Comparison of ENCODE assay signal across 11 mouse cellular contexts in genomic region chr2:94240411-94240810, GRCm38 (mm10).
DNase-seq lines count a peak whose midpoint lies in the region; ATAC-seq and TF ChIP-seq lines count a peak whose summit lies in the region.
"Had no signal": no experiment of that assay in that cellular context is flagged by ENCODE, and none has a peak within 500 bp of the region (broad histone marks: within the 10 kb centered on the region; RNA-seq: fewer than 3 reads in every experiment).

No protein-coding gene starts in this region.

- no peak for TF ChIP-seq CTCF in brain, embryonic 14.5 days (IDR thresholded peaks at IDR 0.05; ENCODE audit: borderline replicate concordance, extremely low read depth, insufficient read depth, insufficient read length)

- H3K27me3 ChIP-seq in heart, embryonic 14.5 days (ENCODE audit: control insufficient read depth, insufficient read depth, low read length): peaks cover 81% of the 10 kb centered on the region
- peaks cover 71% of the 10 kb centered on the region for H3K27me3 ChIP-seq in forebrain, embryonic 14.5 days (replicated peaks; ENCODE audit: control insufficient read depth, insufficient read depth, low read length)
- H3K27me3 ChIP-seq in midbrain, embryonic 12.5 days: peaks cover 85% of the 10 kb centered on the region

- H3K9me3 ChIP-seq in heart, embryonic 14.5 days (ENCODE audit: control insufficient read depth, low read length): no peaks in the 10 kb centered on the region
- no peaks in the 10 kb centered on the region for H3K9me3 ChIP-seq in forebrain, embryonic 14.5 days (replicated peaks; ENCODE audit: control insufficient read depth, low read length)
- no peaks in the 10 kb centered on the region for H3K9me3 ChIP-seq in midbrain, embryonic 12.5 days
- H3K9me3 ChIP-seq: lung, embryonic 15.5 days had no signal

- H3K4me2 ChIP-seq in heart, embryonic 14.5 days (ENCODE audit: low read length): peak overlapping the region; percentile 85
- peak overlapping the region; percentile 87 for H3K4me2 ChIP-seq in forebrain, embryonic 14.5 days (ENCODE audit: low read length)
- H3K4me2 ChIP-seq in midbrain, embryonic 12.5 days (replicated peaks): peak overlapping the region; percentile 80

- TF ChIP-seq POLR2A in brain, embryonic 14.5 days (IDR thresholded peaks at IDR 0.05; ENCODE audit: borderline replicate concordance, extremely low read depth, insufficient read depth, insufficient read length, poor library complexity, severe bottlenecking): no peak

- no peaks in the 10 kb centered on the region for H3K36me3 ChIP-seq in heart, embryonic 14.5 days (ENCODE audit: control insufficient read depth, insufficient read depth, low read length)
- H3K36me3 ChIP-seq in forebrain, embryonic 14.5 days (ENCODE audit: control insufficient read depth, insufficient read depth, low read length): no peaks in the 10 kb centered on the region
- H3K36me3 ChIP-seq in midbrain, embryonic 12.5 days: no peaks in the 10 kb centered on the region
- H3K36me3 ChIP-seq: lung, embryonic 15.5 days had no signal

- WGBS in heart, embryonic 14.5 days: 2% methylated on average over 17 of the region's 17 CpGs
- WGBS in forebrain, embryonic 14.5 days: 2% methylated on average over 17 of the region's 17 CpGs
- 2% methylated on average over 17 of the region's 17 CpGs for WGBS in midbrain, embryonic 12.5 days

- peaks cover 8 to 33% of the 10 kb centered on the region in 2 experiments for H3K4me1 ChIP-seq in heart, embryonic 14.5 days (ENCODE audit: control insufficient read depth in 2 of 2, insufficient read depth in 2 of 2, low read length in 2 of 2)
- peaks cover 19% of the 10 kb centered on the region for H3K4me1 ChIP-seq in forebrain, embryonic 14.5 days (ENCODE audit: control insufficient read depth, insufficient read depth, low read length)
- peaks cover 41% of the 10 kb centered on the region for H3K4me1 ChIP-seq in midbrain, embryonic 12.5 days

- 0 out of 2 replicates have a peak overlapping the region, but pooled peaks have one; percentile 4 for H3K9ac ChIP-seq in heart, embryonic 14.5 days (ENCODE audit: low read length)
- H3K9ac ChIP-seq in forebrain, embryonic 14.5 days (ENCODE audit: low read length): no peak overlapping the region
- H3K9ac ChIP-seq in midbrain, embryonic 12.5 days (replicated peaks): no peak overlapping the region
- H3K9ac ChIP-seq: lung, embryonic 15.5 days had no signal

- DNase-seq in heart, adult 11 months: no peak
- DNase-seq in brain, embryonic 14.5 days (ENCODE audit: low read depth): peak; percentile 6
- no peak for DNase-seq in forebrain, embryonic 14.5 days (ENCODE audit: low spot score)
- DNase-seq in urinary bladder, postnatal 14 days (ENCODE audit: low spot score): no peak
- DNase-seq in spleen, postnatal 4 days (ENCODE audit: low spot score in 2 of 2): no peak
- DNase-seq in adipocyte (ENCODE audit: low spot score): no peak
- DNase-seq: adrenal gland, postnatal 36 days had no signal

- H3K4me3 ChIP-seq in heart, embryonic 14.5 days (ENCODE audit: control insufficient read depth in 1 of 2, insufficient read depth in 1 of 2, low read depth in 1 of 2, low read length in 2 of 2): peak overlapping the region in 1 of 2 experiments; percentile 43; a peak in 3 of 4 replicates
- H3K4me3 ChIP-seq in forebrain, embryonic 14.5 days (ENCODE audit: low read depth, low read length): peak overlapping the region; percentile 44
- peak overlapping the region; percentile 46 for H3K4me3 ChIP-seq in midbrain, embryonic 12.5 days

- no peak for ATAC-seq in heart, embryonic 14.5 days (ENCODE audit: insufficient number of reproducible peaks, insufficient read depth, low FRiP score, low read depth)
- ATAC-seq in forebrain, embryonic 14.5 days: no peak
- ATAC-seq in midbrain, embryonic 12.5 days (ENCODE audit: low FRiP score, low read depth): no peak

- no peak overlapping the region for H3K27ac ChIP-seq in heart, embryonic 14.5 days (replicated peaks in 1 of 2; ENCODE audit: control insufficient read depth in 1 of 2, insufficient read depth in 1 of 2, low read depth in 2 of 2, low read length in 2 of 2)
- no peak overlapping the region for H3K27ac ChIP-seq in forebrain, embryonic 14.5 days (ENCODE audit: low read depth, low read length)
- no peak overlapping the region for H3K27ac ChIP-seq in midbrain, embryonic 12.5 days (replicated peaks)
- H3K27ac ChIP-seq: kidney, postnatal 0 days; lung, embryonic 15.5 days had no signal
